Mouse (Mus musculus) forebrain, postnatal 0 days (tissue): ENCODE measurements around the gene C1qc. TPM values are rescaled to one million over a fixed set of nuclear protein-coding genes. Genes with fewer than 3 reads are reported as not detected.

ENCODE experiments used
- ATAC-seq: fragments of 200-750 bp; cut with Nextera tagmentation; 2 replicates; pipeline ENCODE4 v1.8.0; 2017; ENCODE audit warnings: mild to moderate bottlenecking, moderate library complexity
- DNase-seq: peaks from one replicate; pipeline ENCODE4 v3.0.0-alpha.2; 2015
- H3K27ac ChIP-seq: fragments of 300-500 bp; sonication (generic); 2 replicates; pipeline ENCODE4 v1.5.1; 2014; ENCODE audit warnings: low read depth, mild to moderate bottlenecking, antibody characterized with exemption, low read length, moderate library complexity, mixed read lengths
- H3K27me3 ChIP-seq: fragments of 300-500 bp; sonication (generic); 2 replicates; pipeline ENCODE4 v1.6.1; 2014; ENCODE audit warnings: mild to moderate bottlenecking, low read length, mixed read lengths; ENCODE audit not compliant: insufficient read depth
- H3K36me3 ChIP-seq: fragments of 300-500 bp; sonication (generic); 2 replicates; pipeline ENCODE4 v1.6.1; 2014; ENCODE audit warnings: mild to moderate bottlenecking, moderate library complexity; ENCODE audit not compliant: insufficient read depth
- H3K4me1 ChIP-seq: fragments of 300-500 bp; sonication (generic); 2 replicates; pipeline ENCODE4 v1.6.1; 2014; ENCODE audit warnings: antibody characterized with exemption; ENCODE audit not compliant: insufficient read depth
- H3K4me2 ChIP-seq: fragments of 300-500 bp; sonication (generic); 2 replicates; pipeline ENCODE4 v1.6.1; 2014; ENCODE audit warnings: low read depth, mild to moderate bottlenecking, moderate library complexity
- H3K4me3 ChIP-seq: fragments of 300-500 bp; sonication (generic); 2 replicates; pipeline ENCODE4 v1.5.1; 2014; ENCODE audit warnings: low read depth, low read length, mixed read lengths
- H3K9ac ChIP-seq: fragments of 300-500 bp; sonication (generic); 2 replicates; pipeline ENCODE4 v1.6.1; 2014; ENCODE audit warnings: mild to moderate bottlenecking
- H3K9me3 ChIP-seq: fragments of 300-500 bp; sonication (generic); 2 replicates; pipeline ENCODE4 v1.6.1; 2016; ENCODE audit warnings: low read length
- CTCF ChIP-seq: sonication (generic); IDR thresholded peaks from 2 replicates; pipeline ENCODE4 v1.5.1; 2016; ENCODE audit warnings: antibody characterized with exemption, control low read depth, low read depth
- WGBS: fragments of 180-500 bp; shearing (Covaris S2); extraction: QIAGEN DNeasy Blood & Tissue Kit; methylation state at CpG from one replicate; pipeline ENCODE4 v1.1.7; 2014; 5-methylcytosine and 5-hydroxymethylcytosine counted together
- polyA plus RNA-seq: library from polyadenylated mRNA; unstranded; fragments of >200 nt; fragmentation: Nextera tagmentation; extraction: Ambion mirVana; gene quantifications from 2 replicates; pipeline ENCODE4 v1.2.1, GENCODE M21; 2015
- total RNA-seq: library from RNA; depleted of rRNA; stranded (reverse); fragments of >200 nt; gene quantifications from 2 replicates; pipeline ENCODE4 v1.2.3, GENCODE M21; 2014

The C1qc gene
- total and polyA plus RNA-seq, 2 experiments from 2014 or later, result 46.1 to 64.6 TPM

DNA sequence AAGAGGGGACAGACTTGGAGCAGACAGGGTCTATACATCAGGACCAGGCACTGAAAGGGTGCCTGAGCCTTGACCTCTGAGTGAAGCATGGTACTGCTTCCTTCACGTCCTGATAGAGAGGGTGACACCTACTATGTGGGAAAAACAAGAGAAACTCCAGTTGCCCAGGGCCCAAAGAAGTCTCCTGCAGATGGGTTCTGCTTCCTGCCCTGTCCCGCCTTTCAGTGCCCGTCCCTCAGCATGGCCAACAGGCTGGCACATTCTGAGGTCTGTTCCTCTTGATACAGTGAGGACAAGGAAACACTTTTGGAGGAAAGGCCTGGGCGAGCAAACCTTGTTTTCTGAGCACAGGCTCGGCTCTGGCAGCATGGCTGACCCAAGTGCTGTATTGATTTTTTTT is 5.2 kb downstream of the C1qc start:
- Histone ChIP-seq H3K4me3 (no peak overlapping the region), H3K36me3 (no peaks in the 10 kb centered on the region), H3K4me1 (no peaks in the 10 kb centered on the region), H3K9me3 (no peaks in the 10 kb centered on the region), H3K27ac (no peak overlapping the region), H3K4me2 (no peak overlapping the region), H3K9ac (no peak overlapping the region), H3K27me3 (no peaks in the 10 kb centered on the region)
- 75% methylated on average over 5 of the region's 5 CpGs for WGBS
- no peak for TF ChIP-seq CTCF
- ATAC-seq (no peak), DNase-seq (no peak)

DNA sequence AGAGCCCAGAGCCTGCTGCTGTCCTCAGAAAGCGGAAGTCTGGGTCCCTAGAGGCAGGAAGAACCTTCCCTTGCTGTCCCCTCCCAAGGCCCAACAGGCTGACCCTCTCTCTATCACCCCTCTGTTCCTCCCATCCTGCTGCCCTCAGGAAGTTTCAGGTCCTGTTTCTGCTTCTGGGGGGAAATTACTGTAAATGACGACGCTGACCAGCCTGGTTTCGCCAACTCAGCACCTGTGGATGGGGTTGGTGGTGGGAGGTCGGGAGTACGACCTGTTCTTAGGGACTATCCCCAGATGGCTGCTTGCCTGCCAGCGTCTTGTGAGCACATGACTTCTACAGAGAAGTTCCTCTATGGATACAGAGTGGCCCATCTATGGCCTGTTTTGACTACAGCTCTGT is 6.8 kb downstream of the C1qc start, which contains the start of gene C1qb:
TSS of gene C1qb (minus strand) at position 87 of the 400 bp plus-strand sequence.
- H3K9me3 ChIP-seq, result no peaks in the 10 kb centered on the region
- H3K4me1 ChIP-seq, result no peaks in the 10 kb centered on the region
- WGBS, result 76% methylated on average over 7 of the region's 7 CpGs
- no peak within 1 kb of the TSS for H3K4me2 ChIP-seq
- no peak within 1 kb of the TSS for H3K4me3 ChIP-seq
- no peak for TF ChIP-seq CTCF
- no peak within 1 kb of the TSS for H3K27ac ChIP-seq
- H3K9ac ChIP-seq, result no peak within 1 kb of the TSS
- no peaks in the 10 kb centered on the region for H3K36me3 ChIP-seq
- ATAC-seq, result no peak
- H3K27me3 ChIP-seq, result no peaks in the 10 kb centered on the region
- no peak for DNase-seq

DNA sequence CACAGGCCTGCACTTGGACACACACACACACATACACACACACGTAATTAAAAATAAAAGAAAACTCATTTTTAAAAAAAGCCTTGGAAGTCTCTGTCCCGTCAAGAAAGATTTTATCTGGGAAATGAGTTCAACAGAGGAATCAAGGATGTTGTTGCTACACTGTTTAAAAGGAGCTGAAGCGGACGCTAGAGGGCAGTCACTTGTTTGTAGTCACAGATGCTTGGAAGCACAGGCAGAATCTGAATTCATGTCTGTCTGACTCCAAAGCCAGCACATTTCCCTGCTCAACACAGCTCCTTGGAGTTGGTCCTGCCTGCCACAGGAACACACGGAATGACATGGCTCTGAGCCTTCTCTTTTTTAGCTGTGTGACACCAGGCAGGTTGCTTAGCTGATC is 14.3 kb downstream of the C1qc start:
- no peak overlapping the region for H3K4me2 ChIP-seq
- ATAC-seq, result no peak

DNA sequence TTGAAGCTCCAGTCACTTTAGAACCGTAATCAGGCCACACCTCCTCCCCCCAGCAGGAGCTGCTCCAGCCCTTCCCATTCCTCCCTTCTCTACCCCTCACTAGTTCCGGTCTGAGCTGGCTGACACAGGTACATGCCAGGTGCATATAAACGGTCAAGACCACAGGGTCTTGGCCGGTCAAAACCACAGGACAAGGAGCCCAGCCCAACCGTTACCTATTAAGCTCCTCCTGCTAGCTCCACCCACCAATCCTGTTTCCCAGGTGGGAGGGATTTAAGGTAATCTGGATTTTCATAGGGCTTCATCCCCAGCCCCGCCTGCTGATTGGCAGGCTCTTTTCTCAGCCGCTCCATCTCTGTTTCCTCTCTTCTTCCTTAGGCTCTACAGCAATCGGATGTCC is 14.7 kb downstream of the C1qc start:
- H3K36me3 ChIP-seq, result no peaks in the 10 kb centered on the region
- 61% methylated on average over 8 of the region's 8 CpGs for WGBS
- DNase-seq (no peak), ATAC-seq (no peak)
- H3K9me3 ChIP-seq, result no peaks in the 10 kb centered on the region
- H3K4me3 ChIP-seq, result no peak overlapping the region
- no peaks in the 10 kb centered on the region for H3K27me3 ChIP-seq
- no peak overlapping the region for H3K4me2 ChIP-seq
- no peaks in the 10 kb centered on the region for H3K4me1 ChIP-seq
- no peak overlapping the region for H3K27ac ChIP-seq
- H3K9ac ChIP-seq, result no peak overlapping the region
- TF ChIP-seq CTCF, result no peak

More for the DNA sequence above, 14.3 kb downstream of the C1qc start:
- Histone ChIP-seq H3K4me3 (no peak overlapping the region), H3K4me1 (no peaks in the 10 kb centered on the region), H3K9ac (no peak overlapping the region), H3K36me3 (no peaks in the 10 kb centered on the region), H3K9me3 (no peaks in the 10 kb centered on the region), H3K27ac (no peak overlapping the region), H3K27me3 (no peaks in the 10 kb centered on the region)
- peak; percentile 59 for TF ChIP-seq CTCF
- DNase-seq, result peak; percentile 39
- WGBS, result 25% methylated on average over 5 of the region's 5 CpGs

DNA sequence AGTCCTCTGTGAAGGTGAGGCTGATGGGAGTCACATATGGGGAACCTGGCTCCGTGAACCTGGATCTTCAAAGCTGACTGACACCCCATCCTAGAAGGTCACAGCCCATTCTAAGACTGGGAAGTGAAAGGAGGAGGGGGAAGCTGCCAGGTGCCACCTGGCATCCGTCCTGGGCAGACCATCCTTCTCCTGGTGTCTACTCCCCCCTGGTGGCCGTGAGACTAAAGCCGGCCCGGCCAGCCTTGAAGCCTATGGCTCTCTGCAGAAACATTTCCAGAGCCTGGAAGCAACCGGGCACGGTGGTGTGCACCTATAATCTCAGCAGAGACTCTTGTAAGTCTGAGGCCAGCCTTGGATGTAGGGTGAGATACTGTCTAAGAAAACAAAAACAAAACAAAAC is 15.9 kb downstream of the C1qc start:
- no peaks in the 10 kb centered on the region for H3K27me3 ChIP-seq
- WGBS, result 20% methylated on average over 7 of the region's 7 CpGs
- H3K9ac ChIP-seq, result no peak overlapping the region
- no peaks in the 10 kb centered on the region for H3K4me1 ChIP-seq
- no peak overlapping the region for H3K27ac ChIP-seq
- no peaks in the 10 kb centered on the region for H3K36me3 ChIP-seq
- H3K9me3 ChIP-seq, result no peaks in the 10 kb centered on the region
- TF ChIP-seq CTCF, result peak; percentile 85
- no peak overlapping the region for H3K4me2 ChIP-seq
- no peak overlapping the region for H3K4me3 ChIP-seq
- DNase-seq (peak; percentile 75), ATAC-seq (0 out of 2 replicates have a peak, but pooled peaks have one; percentile 61)

DNA sequence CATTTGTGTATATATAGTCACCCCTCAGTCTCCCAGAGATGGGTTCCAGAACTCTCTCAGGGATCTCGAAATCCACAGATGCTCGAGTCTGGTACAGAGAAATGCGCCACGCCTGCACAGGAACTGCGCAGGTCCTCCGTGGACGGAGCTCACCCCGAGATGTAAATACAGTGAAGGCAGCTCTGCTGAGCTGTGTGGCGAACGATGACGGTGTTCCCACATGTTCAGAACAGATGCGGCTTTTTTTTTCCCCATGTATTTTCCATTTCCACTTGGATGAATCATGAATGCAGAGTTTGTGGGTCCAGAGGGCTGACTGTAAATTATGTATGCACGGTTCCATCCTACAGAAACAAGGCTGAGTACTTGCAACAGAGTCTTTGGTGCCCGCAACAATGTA is 17.9 kb downstream of the C1qc start:
- no peak overlapping the region for H3K9ac ChIP-seq
- no peak for TF ChIP-seq CTCF
- WGBS, result 86% methylated on average over 14 of the region's 14 CpGs
- no peak overlapping the region for H3K4me3 ChIP-seq
- H3K4me1 ChIP-seq, result no peaks in the 10 kb centered on the region
- no peaks in the 10 kb centered on the region for H3K36me3 ChIP-seq
- no peak for DNase-seq
- ATAC-seq, result no peak
- H3K27ac ChIP-seq, result no peak overlapping the region
- no peaks in the 10 kb centered on the region for H3K9me3 ChIP-seq
- H3K27me3 ChIP-seq, result no peaks in the 10 kb centered on the region
- no peak overlapping the region for H3K4me2 ChIP-seq

DNA sequence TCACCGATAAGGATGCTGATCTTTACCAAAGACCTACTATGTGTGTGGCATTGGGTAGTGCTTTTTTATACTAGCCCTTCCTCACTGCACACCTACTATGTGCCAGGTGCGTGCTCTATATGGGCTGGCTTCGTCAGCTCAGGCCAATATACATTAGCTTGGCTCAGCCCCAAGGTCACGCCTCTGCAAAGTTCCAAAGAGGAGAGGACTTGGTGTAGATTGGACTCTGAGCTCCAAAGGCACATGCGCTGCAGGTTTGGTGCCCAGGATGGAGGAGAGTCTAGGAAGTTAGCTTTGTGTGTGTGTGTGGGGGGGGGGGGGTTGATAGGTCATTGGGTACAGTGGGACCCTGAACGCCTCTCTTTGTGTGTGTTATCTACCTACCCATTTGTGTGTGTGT is 24.5 kb downstream of the C1qc start:
- DNase-seq (no peak), ATAC-seq (no peak)
- Histone ChIP-seq H3K27ac (no peak overlapping the region), H3K9me3 (no peaks in the 10 kb centered on the region), H3K36me3 (no peaks in the 10 kb centered on the region), H3K4me2 (no peak overlapping the region), H3K4me1 (peaks cover 7% of the 10 kb centered on the region), H3K27me3 (no peaks in the 10 kb centered on the region), H3K4me3 (no peak overlapping the region), H3K9ac (no peak overlapping the region)
- 75% methylated on average over 6 of the region's 6 CpGs for WGBS
- no peak for TF ChIP-seq CTCF
